Mouse (Mus musculus): ENCODE measurements around the gene Ostn. TPM values are rescaled to one million over a fixed set of nuclear protein-coding genes. Genes with fewer than 3 reads are reported as not detected.

Gene Ostn
- polyA plus RNA-seq, 1 experiment: not detected

- TF ChIP-seq USF1 (IDR thresholded peaks at IDR 0.05; ENCODE audit: low read depth) (no peak), MYOG (IDR thresholded peaks at IDR 0.05; ENCODE audit: control insufficient read depth, extremely low read depth, insufficient read length) (no peak), MYOD1 (IDR thresholded peaks at IDR 0.05; ENCODE audit: control insufficient read depth, insufficient read length, low read depth) (no peak), FOSL1 (IDR thresholded peaks at IDR 0.05; ENCODE audit: insufficient read depth, low read length, poor library complexity, severe bottlenecking) (no peak), CTCF (IDR thresholded peaks at IDR 0.05; ENCODE audit: control insufficient read depth, insufficient read depth, insufficient read length) (no peak), CEBPB (IDR thresholded peaks at IDR 0.05; ENCODE audit: low read depth) (no peak), MAX (IDR thresholded peaks at IDR 0.05) (no peak)
- Histone ChIP-seq H3K79me2 (ENCODE audit: control insufficient read depth, insufficient read depth) (peaks cover 98% of the 10 kb centered on the region), H3ac (ENCODE audit: control insufficient read depth, insufficient read length, low read depth) (no peak overlapping the region), H3K4me3 (ENCODE audit: insufficient read depth, poor library complexity, severe bottlenecking) (no peak overlapping the region), H3K79me3 (ENCODE audit: low read depth) (peaks cover 68% of the 10 kb centered on the region), H3K36me3 (ENCODE audit: control insufficient read depth, insufficient read depth) (peaks cover 4% of the 10 kb centered on the region), H3K27me3 (ENCODE audit: control insufficient read depth, insufficient read depth, insufficient read length) (no peaks in the 10 kb centered on the region)
These were observed 88.2 kb downstream of the Ostn start for GRCm38 (mm10) chr16:27395251-27396037.

GRCm38 (mm10) chr16:27396951-27397350, 89.7 kb downstream of the Ostn start:
- Histone ChIP-seq H3ac (ENCODE audit: control insufficient read depth, insufficient read length, low read depth) (no peak overlapping the region), H3K79me3 (ENCODE audit: low read depth) (peaks cover 70% of the 10 kb centered on the region), H3K36me3 (ENCODE audit: control insufficient read depth, insufficient read depth) (peaks cover 4% of the 10 kb centered on the region), H3K27me3 (ENCODE audit: control insufficient read depth, insufficient read depth, insufficient read length) (no peaks in the 10 kb centered on the region), H3K4me3 (ENCODE audit: insufficient read depth, poor library complexity, severe bottlenecking) (no peak overlapping the region), H3K79me2 (ENCODE audit: control insufficient read depth, insufficient read depth) (peaks cover 98% of the 10 kb centered on the region)
- no peak for TF ChIP-seq MYOG (IDR thresholded peaks at IDR 0.05; ENCODE audit: control insufficient read depth, extremely low read depth, insufficient read length)
- no peak for TF ChIP-seq CEBPB (IDR thresholded peaks at IDR 0.05; ENCODE audit: low read depth)
- no peak for TF ChIP-seq CTCF (IDR thresholded peaks at IDR 0.05; ENCODE audit: control insufficient read depth, insufficient read depth, insufficient read length)
- TF ChIP-seq FOSL1 (IDR thresholded peaks at IDR 0.05; ENCODE audit: insufficient read depth, low read length, poor library complexity, severe bottlenecking): no peak
- TF ChIP-seq MAX (IDR thresholded peaks at IDR 0.05): no peak
- TF ChIP-seq USF1 (IDR thresholded peaks at IDR 0.05; ENCODE audit: low read depth): no peak
- TF ChIP-seq MYOD1 (IDR thresholded peaks at IDR 0.05; ENCODE audit: control insufficient read depth, insufficient read length, low read depth): no peak

GRCm38 (mm10) chr16:27399026-27399718, 91.9 kb downstream of the Ostn start:
- Histone ChIP-seq H3K27me3 (ENCODE audit: control insufficient read depth, insufficient read depth, insufficient read length) (no peaks in the 10 kb centered on the region), H3K79me3 (ENCODE audit: low read depth) (peaks cover 68% of the 10 kb centered on the region), H3ac (ENCODE audit: control insufficient read depth, insufficient read length, low read depth) (no peak overlapping the region), H3K79me2 (ENCODE audit: control insufficient read depth, insufficient read depth) (peaks cover 100% of the 10 kb centered on the region), H3K36me3 (ENCODE audit: control insufficient read depth, insufficient read depth) (peaks cover 4% of the 10 kb centered on the region), H3K4me3 (ENCODE audit: insufficient read depth, poor library complexity, severe bottlenecking) (no peak overlapping the region)
- TF ChIP-seq MYOG (IDR thresholded peaks at IDR 0.05; ENCODE audit: control insufficient read depth, extremely low read depth, insufficient read length): no peak
- TF ChIP-seq MYOD1 (IDR thresholded peaks at IDR 0.05; ENCODE audit: control insufficient read depth, insufficient read length, low read depth): no peak
- TF ChIP-seq CEBPB (IDR thresholded peaks at IDR 0.05; ENCODE audit: low read depth): no peak
- no peak for TF ChIP-seq CTCF (IDR thresholded peaks at IDR 0.05; ENCODE audit: control insufficient read depth, insufficient read depth, insufficient read length)
- TF ChIP-seq FOSL1 (IDR thresholded peaks at IDR 0.05; ENCODE audit: insufficient read depth, low read length, poor library complexity, severe bottlenecking): no peak
- TF ChIP-seq USF1 (IDR thresholded peaks at IDR 0.05; ENCODE audit: low read depth): no peak
- TF ChIP-seq MAX (IDR thresholded peaks at IDR 0.05): no peak

GRCm38 (mm10) chr16:27399719-27400253, 92.5 kb downstream of the Ostn start:
- no peak overlapping the region for H3K4me3 ChIP-seq (ENCODE audit: insufficient read depth, poor library complexity, severe bottlenecking)
- no peak for TF ChIP-seq MYOG (IDR thresholded peaks at IDR 0.05; ENCODE audit: control insufficient read depth, extremely low read depth, insufficient read length)
- TF ChIP-seq CEBPB (IDR thresholded peaks at IDR 0.05; ENCODE audit: low read depth): no peak
- TF ChIP-seq USF1 (IDR thresholded peaks at IDR 0.05; ENCODE audit: low read depth): no peak
- TF ChIP-seq MYOD1 (IDR thresholded peaks at IDR 0.05; ENCODE audit: control insufficient read depth, insufficient read length, low read depth): no peak
- no peak for TF ChIP-seq CTCF (IDR thresholded peaks at IDR 0.05; ENCODE audit: control insufficient read depth, insufficient read depth, insufficient read length)
- TF ChIP-seq FOSL1 (IDR thresholded peaks at IDR 0.05; ENCODE audit: insufficient read depth, low read length, poor library complexity, severe bottlenecking): no peak
- no peak for TF ChIP-seq MAX (IDR thresholded peaks at IDR 0.05)
- no peak overlapping the region for H3ac ChIP-seq (ENCODE audit: control insufficient read depth, insufficient read length, low read depth)
- peaks cover 70% of the 10 kb centered on the region for H3K79me3 ChIP-seq (ENCODE audit: low read depth)
- peaks cover 4% of the 10 kb centered on the region for H3K36me3 ChIP-seq (ENCODE audit: control insufficient read depth, insufficient read depth)
- peaks cover 100% of the 10 kb centered on the region for H3K79me2 ChIP-seq (ENCODE audit: control insufficient read depth, insufficient read depth)
- no peaks in the 10 kb centered on the region for H3K27me3 ChIP-seq (ENCODE audit: control insufficient read depth, insufficient read depth, insufficient read length)

Other genes starting within 250 kb of the Ostn start
- not detected for gene Uts2b, start 62.8 kb downstream of the Ostn start, polyA plus RNA-seq (2012; fragmentation: generic; extraction: Trizol)
- gene Ccdc50, start 81.4 kb downstream of the Ostn start, polyA plus RNA-seq (2012; fragmentation: generic; extraction: Trizol): 9.9 TPM

All from C2C12 (cell line).